Mouse (Mus musculus) stomach, embryonic 14.5 days (tissue): ENCODE data around the gene Ankrd40. TPM values are rescaled to one million over a fixed set of nuclear protein-coding genes. Genes with fewer than 3 reads are reported as not detected.
A peak's percentile ranks its signal among the peaks of the same experiment; 100 is the strongest.

Experiments used
- ATAC-seq: fragments of 200-750 bp; cut with Nextera tagmentation; 2 replicates; pipeline ENCODE4 v1.8.0; 2017; ENCODE audit warnings: low read depth, moderate TSS enrichment; ENCODE audit not compliant: insufficient number of reproducible peaks, insufficient read depth, low FRiP score
- H3K27ac ChIP-seq: fragments of 300-500 bp; sonication (generic); 2 replicates; pipeline ENCODE4 v1.5.1; 2014; ENCODE audit warnings: mild to moderate bottlenecking, low read length, moderate library complexity, mixed read lengths
- H3K27me3 ChIP-seq: fragments of 300-500 bp; sonication (generic); 2 replicates; pipeline ENCODE4 v1.6.1; 2014; ENCODE audit warnings: low read length, control low read depth, mixed read lengths; ENCODE audit not compliant: control insufficient read depth, insufficient read depth
- H3K36me3 ChIP-seq: fragments of 300-500 bp; sonication (generic); 2 replicates; pipeline ENCODE4 v1.6.1; 2014; ENCODE audit warnings: mild to moderate bottlenecking, control low read depth, low read length, moderate library complexity, mixed read lengths; ENCODE audit not compliant: control insufficient read depth, insufficient read depth
- H3K4me1 ChIP-seq: fragments of 300-500 bp; sonication (generic); 2 replicates; pipeline ENCODE4 v1.6.1; 2014; ENCODE audit warnings: low read length, control low read depth, mixed read lengths; ENCODE audit not compliant: control insufficient read depth, insufficient read depth
- H3K4me2 ChIP-seq: fragments of 300-500 bp; sonication (generic); replicated peaks from 2 replicates; pipeline ENCODE4 v1.6.1; 2014; ENCODE audit warnings: low read depth, low read length, control low read depth
- H3K4me3 ChIP-seq: fragments of 300-500 bp; sonication (generic); 2 replicates; pipeline ENCODE4 v1.5.1; 2014; ENCODE audit warnings: low read depth, low read length, control low read depth
- H3K9ac ChIP-seq: fragments of 300-500 bp; sonication (generic); replicated peaks from 2 replicates; pipeline ENCODE4 v1.6.1; 2014; ENCODE audit warnings: low read depth, mild to moderate bottlenecking, control low read depth, low read length, moderate library complexity, mixed read lengths
- H3K9me3 ChIP-seq: fragments of 300-500 bp; sonication (generic); 2 replicates; pipeline ENCODE4 v1.6.1; 2016; ENCODE audit warnings: low read depth, low read length, control low read depth; ENCODE audit not compliant: control insufficient read depth
- WGBS: fragments of 180-500 bp; shearing (Covaris S2); extraction: QIAGEN DNeasy Blood & Tissue Kit; methylation state at CpG from one replicate; pipeline ENCODE4 v1.1.7; 2014; 5-methylcytosine and 5-hydroxymethylcytosine counted together
- polyA plus RNA-seq: library from polyadenylated mRNA; unstranded; fragments of >200 nt; fragmentation: Nextera tagmentation; extraction: Ambion mirVana; gene quantifications from 2 replicates; pipeline ENCODE4 v1.2.1, GENCODE M21; 2014

Gene Ankrd40
- polyA plus RNA-seq, 1 experiment from 2014 or later, result 19.2 TPM

DNA sequence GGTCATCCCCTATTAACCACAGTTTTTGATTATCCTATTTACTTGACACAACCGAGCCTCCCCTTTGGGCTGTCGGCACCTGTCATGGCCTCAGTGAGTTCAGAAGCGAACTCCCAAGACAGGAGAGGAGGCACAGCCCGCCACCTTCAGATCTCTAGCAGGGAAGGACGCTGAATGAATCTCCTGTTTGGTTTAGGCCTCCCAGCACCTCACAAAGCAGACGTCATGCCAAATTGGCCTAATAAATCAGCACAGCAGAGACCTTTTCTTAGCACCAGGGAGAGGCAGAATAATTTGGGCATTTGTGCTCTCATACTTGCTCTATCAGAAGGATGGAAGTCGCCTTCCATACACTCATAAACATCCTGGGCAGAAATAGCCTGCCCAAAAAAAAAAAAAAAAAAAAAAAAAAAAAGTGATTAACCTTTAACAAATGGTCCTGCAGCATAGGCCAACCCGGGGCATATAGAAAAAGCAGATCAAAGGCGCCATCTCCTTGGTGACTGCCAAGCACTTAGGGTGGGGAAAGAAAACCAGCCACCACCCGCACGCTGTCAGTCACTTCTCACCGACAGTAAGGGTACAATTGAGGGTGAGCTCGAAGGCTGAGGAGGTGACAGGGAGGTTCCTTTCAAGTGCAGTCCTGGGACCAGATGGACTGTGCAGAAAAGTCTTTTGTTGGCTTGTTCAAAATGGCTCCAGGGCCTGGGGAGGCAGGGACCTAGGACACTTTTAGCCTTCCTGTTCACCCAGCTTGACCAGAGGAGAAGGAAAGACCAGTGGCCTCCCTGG is 14.5 kb downstream of the Ankrd40 start:
- Histone ChIP-seq H3K4me1 (peaks cover 43% of the 10 kb centered on the region), H3K27me3 (no peaks in the 10 kb centered on the region), H3K9me3 (no peaks in the 10 kb centered on the region), H3K4me2 (no peak overlapping the region), H3K27ac (peak overlapping the region; percentile 71; the same call in 1 of the 2 replicates), H3K9ac (no peak overlapping the region), H3K4me3 (no peak overlapping the region), H3K36me3 (peaks cover 19% of the 10 kb centered on the region)
- WGBS, result 34% methylated on average over 13 of the region's 13 CpGs
- ATAC-seq, result no peak

DNA sequence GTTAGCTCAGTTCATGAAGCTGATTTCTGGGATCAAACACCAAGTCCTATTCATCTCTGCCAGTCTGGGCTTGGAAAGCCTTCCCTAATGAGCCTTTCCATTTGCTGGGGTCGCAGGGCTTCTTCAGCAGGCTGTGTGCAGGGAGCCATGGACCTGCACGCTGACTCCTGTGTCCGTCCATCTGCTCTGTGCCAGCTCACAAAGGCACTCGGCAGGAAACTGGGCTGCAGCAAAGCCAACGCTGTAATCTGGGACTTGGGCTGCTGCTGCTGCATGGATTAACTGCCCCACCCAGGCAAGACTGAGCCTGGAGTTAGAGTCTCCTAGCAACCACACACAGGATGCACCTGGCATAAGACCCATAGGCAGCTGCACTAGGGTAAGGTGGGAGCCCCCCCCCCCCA is 16.2 kb downstream of the Ankrd40 start:
- WGBS, result 37% methylated on average over 5 of the region's 5 CpGs
- ATAC-seq, result no peak
- no peak overlapping the region for H3K4me3 ChIP-seq
- H3K9ac ChIP-seq, result no peak overlapping the region
- no peak overlapping the region for H3K27ac ChIP-seq
- H3K4me1 ChIP-seq, result peaks cover 46% of the 10 kb centered on the region
- H3K9me3 ChIP-seq, result no peaks in the 10 kb centered on the region
- no peaks in the 10 kb centered on the region for H3K27me3 ChIP-seq
- H3K36me3 ChIP-seq, result peaks cover 8% of the 10 kb centered on the region
- H3K4me2 ChIP-seq, result no peak overlapping the region

DNA sequence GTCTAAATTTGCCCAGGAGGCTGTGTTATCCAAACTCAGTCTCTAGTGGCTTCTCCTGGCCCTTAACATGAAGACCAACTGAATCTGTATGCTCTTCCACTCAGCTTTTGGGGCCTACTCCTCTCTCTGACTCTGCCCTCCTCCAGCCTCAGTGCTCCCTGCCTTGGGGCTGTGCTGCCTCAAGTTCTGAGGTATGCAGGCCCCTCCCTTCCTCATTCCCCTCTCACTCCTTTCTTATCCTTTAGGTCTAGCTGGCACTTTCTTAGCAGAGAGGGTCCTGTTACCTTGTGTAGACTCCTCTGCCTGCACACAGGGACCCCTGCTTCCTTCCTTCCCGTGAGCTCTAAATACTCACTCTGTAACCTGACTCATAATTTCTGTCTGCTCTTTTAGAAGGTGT is 16.7 kb downstream of the Ankrd40 start:
- H3K4me3 ChIP-seq, result no peak overlapping the region
- H3K9ac ChIP-seq, result no peak overlapping the region
- no peaks in the 10 kb centered on the region for H3K27me3 ChIP-seq
- no peak for ATAC-seq
- H3K27ac ChIP-seq, result no peak overlapping the region
- WGBS, result 48% methylated on average over 1 of the region's 1 CpGs
- no peak overlapping the region for H3K4me2 ChIP-seq
- peaks cover 3% of the 10 kb centered on the region for H3K36me3 ChIP-seq
- H3K4me1 ChIP-seq, result peaks cover 46% of the 10 kb centered on the region
- H3K9me3 ChIP-seq, result no peaks in the 10 kb centered on the region

DNA sequence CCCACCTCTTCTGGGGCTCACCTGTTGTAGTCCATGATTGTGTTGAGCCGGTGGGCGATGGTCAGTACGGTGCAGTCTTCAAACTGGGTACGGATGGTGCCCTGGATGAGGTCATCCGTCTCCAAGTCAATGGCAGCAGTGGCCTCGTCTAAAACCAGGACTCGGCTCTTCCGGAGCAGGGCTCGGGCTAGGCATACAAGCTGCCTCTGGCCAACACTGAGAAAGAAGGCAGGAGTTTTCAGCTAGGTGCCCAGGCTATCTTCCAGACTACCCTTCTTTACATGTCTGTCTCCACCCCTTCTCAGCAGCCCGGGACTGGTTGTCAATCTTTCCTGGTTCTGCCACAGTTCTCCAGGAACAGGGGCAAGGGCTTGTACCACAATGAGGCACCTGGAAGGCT is 18.1 kb downstream of the Ankrd40 start:
- 71% methylated on average over 10 of the region's 10 CpGs for WGBS
- peaks cover 46% of the 10 kb centered on the region for H3K4me1 ChIP-seq

DNA sequence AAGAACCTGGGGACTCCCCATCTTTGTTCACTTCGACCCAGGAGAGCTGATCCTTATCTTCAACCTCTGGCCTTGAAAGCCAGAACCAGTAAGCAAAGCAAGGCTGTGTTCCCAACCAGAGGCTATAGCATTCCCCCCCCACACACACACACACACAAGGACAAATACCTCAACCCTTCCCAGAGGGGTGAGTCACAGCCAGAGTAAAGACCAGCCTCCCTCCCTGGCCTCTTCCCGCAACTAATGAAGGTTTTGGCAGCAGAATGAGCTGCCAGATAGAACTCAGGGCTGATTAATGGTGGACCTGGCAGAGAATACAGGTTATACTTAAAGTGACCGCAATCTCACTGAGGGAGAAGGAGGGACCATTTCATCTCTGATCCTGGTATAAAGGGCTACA is 18.8 kb downstream of the Ankrd40 start:
- Histone ChIP-seq H3K4me2 (no peak overlapping the region), H3K9me3 (no peaks in the 10 kb centered on the region), H3K36me3 (no peaks in the 10 kb centered on the region), H3K9ac (no peak overlapping the region), H3K27me3 (no peaks in the 10 kb centered on the region), H3K27ac (peak overlapping the region; percentile 74; the same call in 1 of the 2 replicates), H3K4me1 (peaks cover 46% of the 10 kb centered on the region), H3K4me3 (no peak overlapping the region)
- peak; percentile 79; the same call in 1 of the 2 replicates for ATAC-seq
- 22% methylated on average over 3 of the region's 3 CpGs for WGBS

More for the DNA sequence above, 18.1 kb downstream of the Ankrd40 start:
- no peak overlapping the region for H3K4me2 ChIP-seq
- no peak for ATAC-seq
- no peak overlapping the region for H3K4me3 ChIP-seq
- peak overlapping the region; percentile 22; the same call in 1 of the 2 replicates for H3K27ac ChIP-seq
- no peaks in the 10 kb centered on the region for H3K27me3 ChIP-seq
- H3K9ac ChIP-seq, result no peak overlapping the region
- H3K36me3 ChIP-seq, result no peaks in the 10 kb centered on the region
- H3K9me3 ChIP-seq, result no peaks in the 10 kb centered on the region

DNA sequence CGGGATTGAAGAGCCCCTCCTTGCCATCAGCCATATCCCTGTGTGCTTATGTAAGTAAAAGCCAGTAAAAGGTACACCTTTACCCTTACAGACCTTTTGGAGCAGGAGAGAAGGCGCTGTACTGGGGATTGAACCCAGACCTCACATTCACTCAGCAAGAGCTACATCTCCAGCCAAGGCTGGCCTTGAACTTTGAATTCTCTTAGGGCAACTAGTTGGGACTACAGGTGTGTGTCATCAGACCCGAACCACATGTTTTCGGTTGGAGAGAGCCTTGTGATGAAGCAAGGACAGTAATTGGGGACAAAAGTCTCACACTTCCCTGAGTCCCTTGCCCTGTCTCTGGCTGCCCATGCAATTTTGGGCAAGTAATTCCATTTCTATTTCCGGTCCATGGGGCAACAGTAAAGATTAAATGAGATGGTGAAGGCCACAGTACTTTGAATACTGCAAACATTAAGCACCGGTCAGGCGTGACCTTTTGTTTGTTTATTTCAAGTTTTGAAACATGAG is 19.3 kb downstream of the Ankrd40 start:
- Histone ChIP-seq H3K9me3 (no peaks in the 10 kb centered on the region), H3K4me2 (no peak overlapping the region), H3K4me3 (no peak overlapping the region), H3K27me3 (no peaks in the 10 kb centered on the region), H3K27ac (peak overlapping the region; percentile 74), H3K36me3 (no peaks in the 10 kb centered on the region), H3K4me1 (peaks cover 42% of the 10 kb centered on the region), H3K9ac (no peak overlapping the region)
- WGBS, result 59% methylated on average over 7 of the region's 7 CpGs
- ATAC-seq, result no peak

DNA sequence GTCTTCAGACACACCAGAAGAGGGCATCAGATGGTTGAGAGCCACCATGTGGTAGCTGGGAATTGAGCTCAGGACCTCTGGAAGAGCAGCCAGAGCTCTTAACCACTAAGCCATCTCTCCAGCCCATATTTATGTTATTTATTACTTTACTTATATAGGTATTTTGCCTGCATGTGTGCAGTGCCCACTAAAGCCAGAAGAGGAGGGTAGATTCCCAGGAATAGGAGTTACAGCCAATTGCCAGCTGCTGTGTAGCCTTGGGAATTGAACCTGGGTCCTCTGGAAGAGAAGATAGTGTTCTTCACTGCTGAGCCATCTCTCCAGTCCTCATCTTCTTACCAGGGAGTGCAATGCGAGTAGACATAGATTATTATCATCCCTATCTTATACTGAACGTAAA is 22.0 kb downstream of the Ankrd40 start:
- Histone ChIP-seq H3K9me3 (no peaks in the 10 kb centered on the region), H3K4me2 (no peak overlapping the region), H3K4me1 (peaks cover 19% of the 10 kb centered on the region), H3K27me3 (no peaks in the 10 kb centered on the region), H3K27ac (no peak overlapping the region), H3K4me3 (no peak overlapping the region), H3K9ac (no peak overlapping the region), H3K36me3 (no peaks in the 10 kb centered on the region)
- ATAC-seq, result no peak
- 87% methylated on average over 2 of the region's 2 CpGs for WGBS

DNA sequence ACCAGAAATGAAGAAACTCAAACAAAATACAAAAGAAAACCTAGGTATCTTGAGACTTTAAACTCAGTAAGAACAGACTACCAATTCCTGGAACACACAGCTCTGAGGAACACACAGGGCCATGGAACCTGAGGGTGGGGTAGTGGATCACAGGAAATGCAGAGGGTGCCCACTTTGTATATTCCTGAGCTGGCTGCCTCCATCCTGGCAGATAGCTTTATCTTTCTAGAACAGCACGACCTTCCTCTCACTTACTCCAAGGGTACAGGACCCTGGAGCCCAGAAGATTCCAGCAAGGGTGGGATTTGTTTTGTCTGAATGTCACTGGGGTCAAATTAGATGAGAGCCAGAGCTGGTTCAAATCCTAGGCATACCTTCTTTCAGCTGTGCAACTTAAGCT is 22.5 kb downstream of the Ankrd40 start:
- no peak overlapping the region for H3K27ac ChIP-seq
- H3K4me1 ChIP-seq, result peaks cover 18% of the 10 kb centered on the region
- H3K9me3 ChIP-seq, result no peaks in the 10 kb centered on the region
- H3K9ac ChIP-seq, result no peak overlapping the region
- no peaks in the 10 kb centered on the region for H3K27me3 ChIP-seq
- H3K4me2 ChIP-seq, result no peak overlapping the region
- no peak for ATAC-seq
- no peaks in the 10 kb centered on the region for H3K36me3 ChIP-seq
- 72% methylated on average over 1 of the region's 1 CpGs for WGBS
- no peak overlapping the region for H3K4me3 ChIP-seq
